Mouse (Mus musculus) embryonic facial prominence, embryonic 14.5 days (tissue): ENCODE data around the gene Mfap2. TPM values are rescaled to one million over a fixed set of nuclear protein-coding genes. Genes with fewer than 3 reads are reported as not detected.

Source experiments
- ATAC-seq: fragments of 200-750 bp; cut with Nextera tagmentation; 2 replicates; pipeline ENCODE4 v1.8.0; 2017; ENCODE audit warnings: low read depth, moderate number of reproducible peaks, moderate TSS enrichment
- DNase-seq: peaks from one replicate; pipeline ENCODE4 v3.0.0-alpha.2; 2015; ENCODE audit warnings: low spot score
- H3K27ac ChIP-seq: fragments of 300-500 bp; sonication (generic); replicated peaks from 2 replicates; pipeline ENCODE4 v1.5.1; 2014; ENCODE audit warnings: low read depth, mild to moderate bottlenecking, low read length, moderate library complexity
- H3K27me3 ChIP-seq: fragments of 300-500 bp; sonication (generic); replicated peaks from 2 replicates; pipeline ENCODE4 v1.6.1; 2014; ENCODE audit warnings: low read length; ENCODE audit not compliant: control insufficient read depth, insufficient read depth
- H3K36me3 ChIP-seq: fragments of 300-500 bp; sonication (generic); 2 replicates; pipeline ENCODE4 v1.6.1; 2014; ENCODE audit warnings: low read length, mixed read lengths; ENCODE audit not compliant: control insufficient read depth, insufficient read depth
- H3K4me1 ChIP-seq: fragments of 300-500 bp; sonication (generic); 2 replicates; pipeline ENCODE4 v1.6.1; 2014; ENCODE audit warnings: antibody characterized with exemption, low read length; ENCODE audit not compliant: control insufficient read depth, insufficient read depth
- H3K4me2 ChIP-seq: fragments of 300-500 bp; sonication (generic); 2 replicates; pipeline ENCODE4 v1.6.1; 2014; ENCODE audit warnings: low read depth, mild to moderate bottlenecking, low read length, moderate library complexity, mixed read lengths
- H3K4me3 ChIP-seq: fragments of 300-500 bp; sonication (generic); 2 replicates; pipeline ENCODE4 v1.5.1; 2014; ENCODE audit warnings: low read depth, mild to moderate bottlenecking, low read length
- H3K9ac ChIP-seq: fragments of 300-500 bp; sonication (generic); 2 replicates; pipeline ENCODE4 v1.6.1; 2014; ENCODE audit warnings: low read depth, mild to moderate bottlenecking, low read length, moderate library complexity, mixed read lengths
- H3K9me3 ChIP-seq: fragments of 300-500 bp; sonication (generic); 2 replicates; pipeline ENCODE4 v1.6.1; 2016; ENCODE audit warnings: low read length; ENCODE audit not compliant: control insufficient read depth
- WGBS: fragments of 180-500 bp; shearing (Covaris S2); extraction: QIAGEN DNeasy Blood & Tissue Kit; methylation state at CpG from one replicate; pipeline ENCODE4 v1.1.7; 2014; 5-methylcytosine and 5-hydroxymethylcytosine counted together
- polyA plus RNA-seq: library from polyadenylated mRNA; unstranded; fragments of >200 nt; fragmentation: Nextera tagmentation; extraction: Ambion mirVana; gene quantifications from 2 replicates; pipeline ENCODE4 v1.2.1, GENCODE M21; 2014

The Mfap2 gene
- polyA plus RNA-seq, 1 experiment from 2014 or later = 745 TPM

- DNase-seq = peak; percentile 92
- H3K4me2 ChIP-seq = peak overlapping the region; percentile 24; the same call in 1 of the 2 replicates
- 2% methylated on average over 8 of the region's 9 CpGs for WGBS
- no peaks in the 10 kb centered on the region for H3K27me3 ChIP-seq
- H3K36me3 ChIP-seq = peaks cover 20% of the 10 kb centered on the region; the same call in 1 of the 2 replicates
- H3K4me1 ChIP-seq = peaks cover 17% of the 10 kb centered on the region
- ATAC-seq = peak; percentile 51; the same call in 1 of the 2 replicates
- peak overlapping the region; percentile 31; the same call in 1 of the 2 replicates for H3K9ac ChIP-seq
- H3K4me3 ChIP-seq = no peak overlapping the region
- peak overlapping the region; percentile 76 for H3K27ac ChIP-seq
- 0 out of 2 replicates have a peak, but pooled peaks cover 3% of the 10 kb centered on the region for H3K9me3 ChIP-seq
Observed at GRCm38 (mm10) chr4:140983442-140983841, 26.8 kb upstream of the Mfap2 start.

DNA sequence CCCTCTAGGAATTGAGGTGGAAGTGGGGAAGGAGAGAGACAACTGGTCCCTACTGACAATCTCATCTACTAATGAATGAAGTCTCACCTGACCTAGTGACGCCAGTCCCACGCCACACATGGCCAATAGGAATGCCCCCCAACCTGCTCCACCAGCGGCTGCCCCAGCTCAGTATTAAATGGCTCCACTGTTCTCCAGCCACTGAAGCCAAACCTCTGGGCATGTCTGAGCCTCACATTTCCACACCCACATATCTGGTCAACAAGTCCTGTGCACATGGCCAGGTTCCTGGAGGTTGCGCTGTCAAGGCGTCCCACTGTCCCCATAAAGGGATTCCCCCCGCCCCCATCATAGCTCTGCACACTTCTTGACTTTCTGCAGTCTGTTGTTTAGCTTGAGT, 25.7 kb upstream of the Mfap2 start:
- no peak overlapping the region for H3K9ac ChIP-seq
- H3K36me3 ChIP-seq = peaks cover 10% of the 10 kb centered on the region; the same call in 1 of the 2 replicates
- H3K4me2 ChIP-seq = no peak overlapping the region
- ATAC-seq = no peak
- 82% methylated on average over 6 of the region's 6 CpGs for WGBS
- no peak overlapping the region for H3K4me3 ChIP-seq
- H3K27me3 ChIP-seq = no peaks in the 10 kb centered on the region
- no peak for DNase-seq
- H3K4me1 ChIP-seq = peaks cover 17% of the 10 kb centered on the region
- H3K27ac ChIP-seq = no peak overlapping the region
- H3K9me3 ChIP-seq = 0 out of 2 replicates have a peak, but pooled peaks cover 3% of the 10 kb centered on the region

DNA sequence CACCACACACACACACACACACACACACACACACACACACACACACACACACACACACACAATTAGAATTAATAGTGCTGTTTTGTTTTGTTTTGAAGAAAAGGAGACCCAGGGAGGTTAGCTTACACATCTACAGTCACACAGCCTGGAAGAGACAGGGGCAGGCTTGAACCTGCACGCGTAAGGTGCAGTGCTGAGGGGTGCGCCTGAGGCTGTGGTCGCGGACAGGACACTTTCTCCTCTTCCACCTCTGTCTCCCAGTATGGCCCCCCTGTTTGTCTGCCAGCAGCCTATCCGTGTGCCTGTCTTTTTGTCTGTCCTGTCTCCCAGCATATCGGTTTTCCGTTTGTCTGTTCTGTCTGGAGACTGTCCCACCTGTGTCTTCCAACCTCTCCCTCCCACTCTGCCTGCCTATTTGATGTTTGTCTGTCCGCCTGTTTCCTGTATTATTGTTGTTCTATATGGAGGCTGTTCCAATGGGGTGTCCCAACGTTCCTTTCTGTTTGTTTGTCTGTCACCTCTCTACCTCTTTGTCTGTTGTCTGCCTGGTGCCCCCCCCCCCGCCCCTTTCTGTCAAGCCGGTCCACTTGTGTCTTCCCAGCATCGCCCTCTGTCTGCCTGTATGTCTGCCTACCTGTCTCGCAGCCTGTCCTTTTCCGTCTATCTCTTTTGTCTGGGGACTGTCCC, 24.1 kb upstream of the Mfap2 start:
- H3K4me3 ChIP-seq = peak overlapping the region; percentile 95
- DNase-seq = no peak
- WGBS = 26% methylated on average over 15 of the region's 15 CpGs

GRCm38 (mm10) chr4:140986711-140987395, 23.4 kb upstream of the Mfap2 start, which contains the start of gene Atp13a2:
TSS of gene Atp13a2 (plus strand) at chr4:140986873.
- no peaks in the 10 kb centered on the region for H3K27me3 ChIP-seq
- H3K36me3 ChIP-seq = no peaks in the 10 kb centered on the region
- H3K27ac ChIP-seq = no peak within 1 kb of the TSS
- peak within 1 kb of the TSS; percentile 85 for H3K9ac ChIP-seq
- peak within 1 kb of the TSS; percentile 95 for H3K4me3 ChIP-seq
- H3K9me3 ChIP-seq = no peaks in the 10 kb centered on the region
- peaks cover 17% of the 10 kb centered on the region for H3K4me1 ChIP-seq
- H3K4me2 ChIP-seq = peak within 1 kb of the TSS; percentile 87
- WGBS = under 1% methylated on average over 56 of the region's 58 CpGs
- ATAC-seq (peak; percentile 88), DNase-seq (peak; percentile 92)

More for the DNA sequence above, 24.1 kb upstream of the Mfap2 start:
- 0 out of 2 replicates have a peak, but pooled peaks cover 3% of the 10 kb centered on the region for H3K9me3 ChIP-seq
- H3K4me2 ChIP-seq = peak overlapping the region; percentile 87
- peaks cover 17% of the 10 kb centered on the region for H3K4me1 ChIP-seq
- peak overlapping the region; percentile 85 for H3K9ac ChIP-seq
- H3K27me3 ChIP-seq = no peaks in the 10 kb centered on the region
- peak; percentile 16; the same call in 1 of the 2 replicates for ATAC-seq
- H3K36me3 ChIP-seq = no peaks in the 10 kb centered on the region
- no peak overlapping the region for H3K27ac ChIP-seq

GRCm38 (mm10) chr4:140987476-140987875, 22.7 kb upstream of the Mfap2 start:
- H3K27ac ChIP-seq = no peak overlapping the region
- ATAC-seq = no peak
- 26% methylated on average over 7 of the region's 7 CpGs for WGBS

GRCm38 (mm10) chr4:140988706-140989290, 21.4 kb upstream of the Mfap2 start:
- Histone ChIP-seq H3K36me3 (peaks cover 13% of the 10 kb centered on the region), H3K9ac (0 out of 2 replicates have a peak overlapping the region, but pooled peaks have one; percentile 8), H3K9me3 (no peaks in the 10 kb centered on the region), H3K27ac (no peak overlapping the region), H3K4me2 (0 out of 2 replicates have a peak overlapping the region, but pooled peaks have one; percentile 12), H3K4me3 (no peak overlapping the region), H3K27me3 (no peaks in the 10 kb centered on the region), H3K4me1 (peaks cover 7% of the 10 kb centered on the region)
- ATAC-seq = no peak
- no peak for DNase-seq
- WGBS = 62% methylated on average over 7 of the region's 7 CpGs

More at GRCm38 (mm10) chr4:140987476-140987875, 22.7 kb upstream of the Mfap2 start:
- Histone ChIP-seq H3K4me2 (peak overlapping the region; percentile 87), H3K4me1 (peaks cover 17% of the 10 kb centered on the region), H3K36me3 (peaks cover 2% of the 10 kb centered on the region), H3K9ac (peak overlapping the region; percentile 85), H3K27me3 (no peaks in the 10 kb centered on the region), H3K4me3 (peak overlapping the region; percentile 95), H3K9me3 (no peaks in the 10 kb centered on the region)
- DNase-seq = no peak

- no peak overlapping the region for H3K4me2 ChIP-seq
- no peaks in the 10 kb centered on the region for H3K9me3 ChIP-seq
- no peak for ATAC-seq
- peaks cover 19% of the 10 kb centered on the region for H3K36me3 ChIP-seq
- no peak for DNase-seq
- H3K4me1 ChIP-seq = peaks cover 7% of the 10 kb centered on the region
- no peak overlapping the region for H3K27ac ChIP-seq
- 87% methylated on average over 14 of the region's 14 CpGs for WGBS
- no peak overlapping the region for H3K9ac ChIP-seq
- H3K27me3 ChIP-seq = no peaks in the 10 kb centered on the region
- H3K4me3 ChIP-seq = no peak overlapping the region
Observed at GRCm38 (mm10) chr4:140989447-140989846, 20.8 kb upstream of the Mfap2 start.

DNA sequence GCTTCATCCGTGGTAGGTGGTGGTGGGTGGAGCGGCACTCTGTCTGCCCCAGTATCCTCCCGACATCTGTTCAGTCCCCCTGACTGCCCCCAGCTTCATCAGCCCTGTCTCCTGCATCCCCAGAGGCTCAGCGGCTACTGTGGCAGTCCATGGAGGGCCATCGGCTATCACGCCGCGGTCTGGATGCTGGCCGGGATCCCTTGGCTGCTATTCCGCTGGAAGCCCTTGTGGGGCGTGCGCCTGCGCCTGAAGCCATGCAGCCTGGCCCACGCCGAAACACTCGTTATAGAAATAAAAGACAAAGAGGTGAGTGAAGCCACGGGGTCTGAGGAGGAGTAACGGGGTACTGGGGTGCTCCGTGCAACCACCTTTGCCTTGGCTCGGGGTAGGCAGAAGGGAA, 18.0 kb upstream of the Mfap2 start:
- no peak overlapping the region for H3K4me2 ChIP-seq
- 84% methylated on average over 20 of the region's 20 CpGs for WGBS
- no peak overlapping the region for H3K27ac ChIP-seq
- H3K9me3 ChIP-seq = no peaks in the 10 kb centered on the region
- no peak for DNase-seq
- H3K36me3 ChIP-seq = peaks cover 47% of the 10 kb centered on the region
- no peaks in the 10 kb centered on the region for H3K27me3 ChIP-seq
- no peak overlapping the region for H3K4me3 ChIP-seq
- ATAC-seq = no peak
- H3K9ac ChIP-seq = no peak overlapping the region
- peaks cover 6% of the 10 kb centered on the region for H3K4me1 ChIP-seq
